Mouse (Mus musculus): ENCODE measurements at regions not wholly inside any gene's neighbourhood (a gene's known extent, or its start where the extent isn't known, plus 50 kb on each side); places are given as distances from the start of the nearest gene placed in this dataset.

GRCm38 (mm10) chr15:61454350-61454671, 531.5 kb upstream of the A1bg start:
- no peak for TF ChIP-seq CTCF (IDR thresholded peaks at IDR 0.05; ENCODE audit: low read depth)
- TF ChIP-seq EP300 (IDR thresholded peaks at IDR 0.05; ENCODE audit: low read depth): no peak

Data from heart, postnatal 0 days (tissue).